Mouse (Mus musculus) ovary, adult 18-20 months (tissue): Measurements from ENCODE around the gene Tex38.

Experiments
- DNase-seq: peaks from one replicate; pipeline ENCODE4 v3.0.0; 2022; ENCODE audit warnings: low spot score, mixed read lengths

Tex38 gene

GRCm38 (mm10) chr4:115767647-115768467 is 13.0 kb downstream of the Tex38 start:
- no peak for DNase-seq

GRCm38 (mm10) chr4:115764581-115764980 is 16.2 kb downstream of the Tex38 start:
- no peak for DNase-seq

GRCm38 (mm10) chr4:115761206-115761605 is 19.6 kb downstream of the Tex38 start:
- DNase-seq: no peak

- no peak for DNase-seq
Measured at GRCm38 (mm10) chr4:115754851-115755250, 26.0 kb downstream of the Tex38 start.

GRCm38 (mm10) chr4:115754101-115754500 is 26.7 kb downstream of the Tex38 start:
- DNase-seq: no peak

- no peak for DNase-seq
Measured at GRCm38 (mm10) chr4:115749336-115749735, 31.5 kb downstream of the Tex38 start.

- no peak for DNase-seq
Measured at GRCm38 (mm10) chr4:115748181-115748580, 32.6 kb downstream of the Tex38 start.

- no peak for DNase-seq
Measured at GRCm38 (mm10) chr4:115743096-115743495, 37.7 kb downstream of the Tex38 start.

GRCm38 (mm10) chr4:115742658-115743057 is 38.2 kb downstream of the Tex38 start:
- no peak for DNase-seq

- no peak for DNase-seq
Measured at GRCm38 (mm10) chr4:115738481-115738985, 42.3 kb downstream of the Tex38 start.

- DNase-seq: peak; percentile 96
Measured at GRCm38 (mm10) chr4:115737551-115738041, 43.2 kb downstream of the Tex38 start, which contains the start of gene Efcab14. Gene Efcab14 (plus strand): TSS chr4:115737744.

- no peak for DNase-seq
Measured at GRCm38 (mm10) chr4:115734867-115735266, 46.0 kb downstream of the Tex38 start.

- DNase-seq: no peak
Measured at GRCm38 (mm10) chr4:115733746-115734145, 47.1 kb downstream of the Tex38 start.

GRCm38 (mm10) chr4:115732223-115732818 is 48.5 kb downstream of the Tex38 start:
- no peak for DNase-seq

- peak; percentile 13 for DNase-seq
Measured at GRCm38 (mm10) chr4:115731588-115732222, 49.1 kb downstream of the Tex38 start.
